Mouse (Mus musculus) layer of hippocampus, postnatal 25 days (tissue): Measurements from ENCODE around the gene Mbtps1. TPM values are rescaled to one million over a fixed set of nuclear protein-coding genes. Genes with fewer than 3 reads are reported as not detected.
A peak's percentile ranks its signal among the peaks of the same experiment; 100 is the strongest.

ENCODE experiments used
- DNase-seq, 2 experiments: peaks; one replicate each; pipeline ENCODE4 v3.0.0; 2022; ENCODE audit warnings: mixed read lengths in 2 of 2, low spot score in 1 of 2; ENCODE audit errors: extremely low spot score in 1 of 2
- total RNA-seq, 2 experiments: library from RNA; stranded (reverse); gene quantifications; 2 replicates each; pipeline ENCODE4 v1.2.3; 2021

Gene Mbtps1
- total RNA-seq, 2 experiments from 2014 or later = 69.2 to 78.8 TPM

- no peak for DNase-seq
These were observed 5.3 kb upstream of the Mbtps1 start for GRCm38 (mm10) chr8:119563849-119564251.

- no peak for DNase-seq
These were observed 826 bp upstream of the Mbtps1 start for GRCm38 (mm10) chr8:119559402-119559720.

DNA sequence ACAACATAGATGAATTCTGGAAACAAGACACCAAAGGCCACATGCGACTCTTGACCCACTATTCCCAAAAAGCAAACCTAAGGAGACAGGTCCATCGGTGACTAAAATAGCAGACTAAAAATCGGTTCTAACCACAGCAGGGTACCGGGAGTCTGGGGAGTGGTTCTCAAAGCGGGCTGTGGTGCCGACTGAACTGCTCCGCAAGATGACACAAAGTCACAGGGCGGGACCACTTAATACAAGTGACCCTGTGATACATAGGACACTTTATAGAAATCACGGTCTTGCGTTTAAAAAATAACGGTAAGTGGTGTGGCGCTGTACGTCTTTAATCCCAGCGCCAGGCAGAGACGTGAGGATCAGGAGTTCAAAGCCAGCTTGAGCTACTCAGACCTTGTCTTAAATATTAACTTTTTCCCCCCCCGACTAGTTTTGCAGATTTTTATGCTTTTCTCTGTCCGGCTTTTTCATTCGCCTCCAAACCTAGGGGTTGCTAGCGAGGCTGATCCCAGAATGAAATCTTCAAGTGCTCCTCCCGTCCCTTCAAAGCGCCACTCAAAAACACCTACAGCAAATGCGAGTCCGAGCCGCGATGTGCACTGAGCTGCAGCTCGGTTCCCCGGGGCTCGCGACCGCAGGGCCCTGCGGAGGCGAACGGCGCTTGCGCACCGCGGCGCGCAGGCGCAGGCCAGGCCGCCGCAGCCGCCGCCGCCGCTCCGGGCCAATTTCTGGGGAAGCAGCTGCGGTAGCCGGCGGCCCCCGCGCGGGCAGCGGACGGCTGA lies 523 bp downstream of the Mbtps1 start:
- peak in 1 of 2 experiments; percentile 67 for DNase-seq

- DNase-seq = no peak
These were observed 1.4 kb downstream of the Mbtps1 start for GRCm38 (mm10) chr8:119557132-119557531.

DNA sequence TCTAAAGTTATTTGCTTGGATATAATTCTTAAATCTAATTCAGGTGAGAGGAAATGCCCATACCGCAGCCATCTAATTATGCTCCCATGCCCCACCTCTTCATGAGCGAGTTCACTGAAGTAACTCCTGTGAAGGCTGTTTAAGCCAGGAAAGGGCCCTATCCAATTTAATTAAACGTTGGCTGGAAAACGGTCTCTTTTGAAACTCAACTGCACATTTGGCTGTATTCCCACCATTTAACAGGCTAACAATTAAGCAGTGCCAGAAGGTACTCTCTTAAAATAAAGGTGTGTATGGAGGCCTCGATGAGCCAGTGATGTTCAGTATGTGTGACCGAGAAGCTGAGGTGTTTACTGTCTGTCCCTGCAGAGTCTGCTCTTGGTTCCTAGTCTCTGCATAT lies 2.7 kb downstream of the Mbtps1 start:
- no peak for DNase-seq

GRCm38 (mm10) chr8:119552967-119553366 lies 5.6 kb downstream of the Mbtps1 start:
- no peak for DNase-seq

DNA sequence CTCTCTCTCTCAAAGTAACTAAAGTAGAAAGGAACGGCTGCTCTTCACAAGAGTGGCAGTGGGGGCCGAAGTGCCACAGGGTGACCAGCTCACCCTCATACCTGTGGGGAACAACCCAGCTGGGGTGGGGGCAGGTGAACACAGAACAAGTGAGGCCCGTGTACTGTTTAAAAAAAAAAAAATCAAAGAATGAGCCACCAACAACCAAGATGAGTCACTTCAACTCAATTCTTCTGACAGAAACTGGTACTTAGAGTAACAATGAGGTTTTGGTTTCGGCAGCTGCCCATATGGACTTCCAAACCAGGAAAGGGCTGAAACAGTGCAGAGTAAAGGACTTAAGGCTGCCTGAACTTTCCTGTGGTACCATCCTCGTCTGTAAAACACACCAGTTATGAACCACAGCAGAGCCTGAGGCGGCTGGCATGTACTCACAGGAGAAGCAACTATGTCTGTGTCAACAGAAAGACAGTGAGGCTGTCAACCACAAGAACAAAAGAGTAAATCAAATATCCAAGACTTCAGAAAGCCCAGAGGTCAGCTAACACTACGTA lies 9.9 kb downstream of the Mbtps1 start:
- no peak for DNase-seq

GRCm38 (mm10) chr8:119547019-119547691 lies 11.4 kb downstream of the Mbtps1 start:
- DNase-seq = no peak

DNA sequence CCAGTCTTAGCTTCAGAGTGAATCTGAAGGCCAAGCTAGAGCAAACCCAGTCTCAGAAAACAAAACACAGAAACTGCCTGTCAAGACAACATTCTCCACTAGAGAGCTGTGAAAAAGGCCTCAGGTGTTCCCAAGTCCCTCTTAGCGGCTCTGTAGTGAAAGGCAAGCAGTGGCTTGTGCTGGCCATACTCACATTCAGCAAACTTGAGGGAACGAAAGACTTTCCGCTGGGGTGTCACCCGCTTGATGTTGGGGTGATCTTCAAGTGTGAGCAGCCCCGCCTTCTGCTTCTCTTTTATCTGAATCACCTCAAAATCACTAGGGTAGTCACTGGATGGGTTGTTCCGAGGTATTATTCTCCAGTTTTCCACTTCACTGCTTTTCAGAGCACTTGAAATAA lies 12.7 kb downstream of the Mbtps1 start:
- no peak for DNase-seq

DNA sequence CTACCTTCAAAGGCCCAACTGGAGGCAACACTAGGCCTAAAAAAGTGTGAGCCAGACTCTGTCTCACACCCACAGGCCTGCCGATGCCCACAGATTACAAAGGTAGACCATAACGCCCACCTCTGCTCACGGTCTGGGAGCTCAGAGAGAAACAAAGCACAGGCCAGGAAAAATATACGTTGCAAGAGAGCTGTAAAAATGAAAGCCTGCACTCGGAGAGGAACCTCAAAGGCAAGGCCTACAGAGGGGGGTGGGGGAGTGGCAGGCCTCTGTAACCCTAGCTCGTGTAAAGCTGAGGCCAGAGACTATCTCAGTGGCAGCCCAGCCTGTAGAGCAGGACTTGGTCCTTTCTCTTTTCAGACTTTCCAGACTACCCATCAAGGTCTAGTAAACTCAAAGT lies 13.4 kb downstream of the Mbtps1 start:
- DNase-seq = no peak

GRCm38 (mm10) chr8:119544606-119545005 lies 13.9 kb downstream of the Mbtps1 start:
- DNase-seq = no peak

DNA sequence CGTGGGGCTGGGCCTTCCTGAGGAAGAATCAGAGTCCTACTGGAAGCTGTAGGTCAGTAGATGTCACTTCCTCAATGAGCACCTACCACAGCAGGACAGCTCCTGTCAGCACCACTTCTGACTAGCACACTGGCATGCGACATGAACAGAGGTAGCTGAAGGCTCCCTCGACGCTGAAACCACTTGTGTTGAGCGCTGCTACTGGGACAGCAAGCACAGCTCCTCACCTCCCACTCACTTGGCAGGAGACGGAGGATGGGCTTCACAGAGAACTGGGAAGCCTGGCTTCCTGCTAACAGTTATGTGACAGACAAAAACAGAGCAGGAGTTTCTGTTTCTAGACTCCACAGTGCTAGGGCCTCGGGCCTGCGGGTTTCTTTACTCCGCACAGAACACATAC lies 26.6 kb downstream of the Mbtps1 start:
- peak; percentile 16 to 25 for DNase-seq

DNA sequence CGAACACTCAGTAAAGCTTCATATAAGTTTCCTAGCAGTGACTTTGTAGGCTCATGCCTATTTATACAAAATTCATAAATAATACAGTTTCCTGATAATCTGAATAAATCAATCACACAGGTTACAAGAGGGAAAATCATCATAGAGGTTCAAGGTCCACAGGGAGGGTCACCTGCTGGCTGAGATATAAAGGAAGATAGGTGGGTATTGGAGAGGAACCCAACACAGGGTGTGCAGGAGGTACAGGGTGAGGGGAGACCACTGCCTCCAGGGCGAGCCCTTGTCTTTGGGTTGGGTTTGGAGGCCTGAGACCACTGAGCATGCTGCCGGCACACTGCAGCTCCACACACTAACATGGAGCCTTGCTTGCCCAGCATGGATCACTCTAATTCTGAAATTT lies 27.1 kb downstream of the Mbtps1 start:
- no peak for DNase-seq

GRCm38 (mm10) chr8:119530937-119531336 lies 27.6 kb downstream of the Mbtps1 start:
- no peak for DNase-seq

GRCm38 (mm10) chr8:119528762-119529161 lies 29.8 kb downstream of the Mbtps1 start:
- DNase-seq = no peak

DNA sequence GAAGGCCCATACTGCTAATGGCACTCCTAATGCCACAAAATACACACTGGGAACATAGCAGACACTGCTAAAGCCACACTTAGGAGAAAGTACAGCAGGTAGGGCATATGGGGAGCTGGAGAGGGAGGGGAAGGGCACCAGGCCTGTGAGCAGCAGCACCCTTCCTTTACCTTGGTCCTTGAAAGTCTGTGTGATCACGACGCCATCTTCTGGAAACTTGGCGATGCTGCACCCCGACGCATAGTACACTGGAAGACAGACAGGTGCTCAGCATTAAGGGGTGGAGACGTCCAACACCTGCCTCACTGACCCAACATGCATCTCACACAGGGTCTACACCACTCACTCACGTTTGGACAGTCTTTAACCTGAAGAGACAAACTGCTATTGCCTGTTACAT lies 38.4 kb downstream of the Mbtps1 start:
- DNase-seq = no peak

DNA sequence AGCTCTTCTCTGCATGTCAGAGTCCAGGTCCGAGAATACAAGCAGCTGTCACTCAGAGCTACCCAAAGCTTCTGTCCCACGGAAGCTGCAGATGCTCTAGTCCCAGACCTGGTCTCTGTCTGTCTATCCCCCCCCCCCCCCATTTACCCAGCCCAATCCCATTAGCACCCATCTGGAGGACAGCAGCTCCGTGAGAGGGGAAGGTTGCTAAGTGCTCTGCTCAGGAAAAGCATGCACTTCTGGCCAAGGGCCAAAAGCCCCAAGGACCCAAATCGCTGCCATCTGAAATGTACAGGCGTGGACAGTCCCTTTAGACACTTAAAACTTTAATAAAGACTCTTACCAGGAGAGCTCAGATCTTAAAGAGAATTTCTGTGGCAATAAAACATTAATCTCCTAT lies 41.9 kb downstream of the Mbtps1 start:
- DNase-seq = no peak

- DNase-seq = no peak
These were observed 42.8 kb downstream of the Mbtps1 start for GRCm38 (mm10) chr8:119515767-119516166.

DNA sequence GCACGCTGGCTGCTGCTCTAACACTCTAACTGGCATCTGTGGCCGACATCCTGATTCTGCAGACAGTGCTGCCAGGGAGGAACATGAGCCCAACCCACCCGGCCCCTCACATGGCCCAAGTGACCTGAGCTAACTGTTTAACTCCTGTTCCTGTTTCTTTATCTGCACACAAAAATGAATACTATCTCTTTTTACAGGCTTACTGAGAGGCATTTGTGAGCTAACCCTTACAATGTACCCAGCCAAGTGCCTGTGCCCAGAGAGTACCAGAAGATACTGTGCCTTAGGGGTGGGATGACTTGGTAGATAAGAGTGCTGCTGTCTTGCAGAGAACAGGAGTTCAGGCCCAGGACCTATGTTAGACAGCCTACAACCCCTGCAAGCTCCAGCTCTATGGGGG lies 43.6 kb downstream of the Mbtps1 start:
- DNase-seq = no peak

DNA sequence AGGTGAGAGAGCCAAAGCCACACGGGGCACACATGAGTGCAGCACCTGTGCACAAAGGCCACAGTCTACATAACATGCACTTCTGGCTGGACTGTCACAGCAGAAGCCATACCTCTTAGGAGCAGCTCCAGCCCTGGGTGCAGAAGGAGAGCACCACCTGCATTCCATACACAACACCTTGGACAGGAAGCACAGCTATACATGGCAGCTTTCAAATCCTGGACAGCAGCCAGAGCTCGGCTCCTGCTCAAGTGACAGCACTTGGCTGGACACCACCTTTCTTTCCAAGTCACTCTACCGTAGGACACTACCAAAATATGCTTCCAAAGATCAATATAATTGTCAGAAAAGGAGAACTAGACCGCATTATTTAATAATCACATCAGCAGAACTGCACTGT lies 45.1 kb downstream of the Mbtps1 start:
- no peak for DNase-seq

DNA sequence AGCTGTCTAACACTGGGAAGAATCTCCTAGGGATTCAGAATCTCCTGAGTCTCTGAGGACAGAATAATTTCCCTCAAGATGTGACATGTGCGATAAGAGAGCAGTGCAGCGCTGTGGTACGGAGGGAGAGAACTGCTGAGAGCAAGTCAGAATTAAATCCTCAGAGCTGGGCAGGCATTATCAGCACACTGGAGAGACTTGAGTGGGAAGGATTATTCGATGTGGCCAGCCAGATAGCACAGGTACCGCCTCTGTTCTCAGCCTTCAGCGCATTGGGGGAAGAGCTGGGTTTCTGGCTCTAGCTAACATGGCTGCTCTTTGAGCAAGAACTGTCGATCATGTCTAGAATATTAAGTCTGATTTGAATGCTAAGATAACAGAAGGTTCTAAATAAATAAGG lies 46.8 kb downstream of the Mbtps1 start:
- no peak for DNase-seq

GRCm38 (mm10) chr8:119510471-119510870 lies 48.1 kb downstream of the Mbtps1 start:
- DNase-seq = no peak
